Mouse (Mus musculus) neural tube, embryonic 14.5 days (tissue): Measurements from ENCODE around the gene Dlg2. TPM values are rescaled to one million over a fixed set of nuclear protein-coding genes. Genes with fewer than 3 reads are reported as not detected.

Source experiments
- ATAC-seq: fragments of 200-750 bp; cut with Nextera tagmentation; 2 replicates; pipeline ENCODE4 v1.8.0; 2017; ENCODE audit warnings: low read depth, mild to moderate bottlenecking, moderate TSS enrichment, moderate library complexity
- H3K27ac ChIP-seq: fragments of 300-500 bp; sonication (generic); 2 replicates; pipeline ENCODE4 v1.5.1; 2014; ENCODE audit warnings: low read depth, mild to moderate bottlenecking, control low read depth, low read length, moderate library complexity, mixed read lengths
- H3K27me3 ChIP-seq: fragments of 300-500 bp; sonication (generic); 2 replicates; pipeline ENCODE4 v1.6.1; 2014; ENCODE audit warnings: low read length; ENCODE audit not compliant: control insufficient read depth, insufficient read depth
- H3K36me3 ChIP-seq: fragments of 300-500 bp; sonication (generic); 2 replicates; pipeline ENCODE4 v1.6.1; 2014; ENCODE audit warnings: low read length, mixed read lengths; ENCODE audit not compliant: control insufficient read depth, insufficient read depth
- H3K4me1 ChIP-seq: fragments of 300-500 bp; sonication (generic); 2 replicates; pipeline ENCODE4 v1.6.1; 2014; ENCODE audit warnings: low read length; ENCODE audit not compliant: control insufficient read depth, insufficient read depth
- H3K4me2 ChIP-seq: fragments of 300-500 bp; sonication (generic); 2 replicates; pipeline ENCODE4 v1.6.1; 2014; ENCODE audit warnings: mild to moderate bottlenecking, low read depth, low read length, control low read depth
- H3K4me3 ChIP-seq: fragments of 300-500 bp; sonication (generic); 2 replicates; pipeline ENCODE4 v1.5.1; 2014; ENCODE audit warnings: low read depth, low read length, control low read depth, mixed read lengths
- H3K9ac ChIP-seq: fragments of 300-500 bp; sonication (generic); replicated peaks from 2 replicates; pipeline ENCODE4 v1.6.1; 2014; ENCODE audit warnings: low read depth, mild to moderate bottlenecking, control low read depth, low read length, mixed read lengths
- H3K9me3 ChIP-seq: fragments of 300-500 bp; sonication (generic); 2 replicates; pipeline ENCODE4 v1.6.1; 2016; ENCODE audit warnings: low read length; ENCODE audit not compliant: control insufficient read depth
- WGBS: fragments of 180-500 bp; shearing (Covaris S2); extraction: QIAGEN DNeasy Blood & Tissue Kit; methylation state at CpG from one replicate; pipeline ENCODE4 v1.1.7; 2014; 5-methylcytosine and 5-hydroxymethylcytosine counted together
- polyA plus RNA-seq: library from polyadenylated mRNA; unstranded; fragments of >200 nt; fragmentation: Nextera tagmentation; extraction: Ambion mirVana; gene quantifications from 2 replicates; pipeline ENCODE4 v1.2.1, GENCODE M21; 2014

Dlg2 gene
- polyA plus RNA-seq, 1 experiment from 2014 or later: 48.0 TPM

DNA sequence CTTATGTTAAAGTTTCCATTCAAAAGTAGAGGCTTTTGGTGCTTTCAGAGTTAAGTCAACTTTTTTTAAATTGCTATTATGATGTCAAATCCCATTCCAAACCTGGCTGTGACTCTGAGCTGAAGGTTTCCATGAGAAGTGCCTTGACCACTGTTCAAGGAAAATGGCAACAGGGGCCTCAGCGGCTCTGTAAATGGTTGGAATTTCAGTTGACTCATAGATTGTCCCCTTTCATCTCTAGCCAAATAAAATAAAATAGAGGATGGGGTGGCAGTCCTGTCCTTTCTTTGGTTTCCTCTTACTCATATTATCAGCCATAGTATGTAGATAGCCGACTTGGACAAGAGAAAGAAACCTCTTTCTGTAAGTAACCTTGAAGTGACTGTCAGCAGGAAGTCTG lies 1401.3 kb downstream of the Dlg2 start:
- Histone ChIP-seq H3K36me3 (no peaks in the 10 kb centered on the region), H3K27ac (no peak overlapping the region), H3K27me3 (no peaks in the 10 kb centered on the region), H3K4me2 (no peak overlapping the region), H3K4me1 (no peaks in the 10 kb centered on the region), H3K9ac (no peak overlapping the region), H3K4me3 (no peak overlapping the region), H3K9me3 (no peaks in the 10 kb centered on the region)
- ATAC-seq: no peak
- WGBS: 85% methylated on average over 2 of the region's 2 CpGs

DNA sequence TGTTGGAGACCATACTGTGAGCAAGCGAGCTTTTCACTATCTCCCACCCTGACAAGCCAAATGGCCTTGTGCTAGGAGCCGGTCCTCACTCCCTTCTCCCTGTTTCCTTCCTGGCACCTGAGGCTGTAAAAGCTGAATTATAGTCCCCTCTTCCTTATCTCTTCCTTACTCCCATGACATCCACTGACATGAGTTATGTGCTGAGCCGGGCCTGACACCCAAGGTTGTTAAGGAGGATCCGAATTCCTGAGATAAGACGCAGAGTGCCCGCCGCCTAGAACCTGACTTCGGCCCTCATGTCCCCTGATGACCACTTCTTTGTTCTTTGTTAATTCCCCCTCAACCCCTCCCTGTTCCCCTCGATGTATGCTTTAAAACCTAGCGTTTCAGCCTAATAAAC lies 1409.9 kb downstream of the Dlg2 start:
- H3K4me2 ChIP-seq: no peak overlapping the region
- no peak overlapping the region for H3K9ac ChIP-seq
- no peaks in the 10 kb centered on the region for H3K9me3 ChIP-seq
- no peaks in the 10 kb centered on the region for H3K27me3 ChIP-seq
- ATAC-seq: no peak
- no peak overlapping the region for H3K27ac ChIP-seq
- no peaks in the 10 kb centered on the region for H3K4me1 ChIP-seq
- no peaks in the 10 kb centered on the region for H3K36me3 ChIP-seq
- WGBS: 94% methylated on average over 10 of the region's 10 CpGs
- no peak overlapping the region for H3K4me3 ChIP-seq

DNA sequence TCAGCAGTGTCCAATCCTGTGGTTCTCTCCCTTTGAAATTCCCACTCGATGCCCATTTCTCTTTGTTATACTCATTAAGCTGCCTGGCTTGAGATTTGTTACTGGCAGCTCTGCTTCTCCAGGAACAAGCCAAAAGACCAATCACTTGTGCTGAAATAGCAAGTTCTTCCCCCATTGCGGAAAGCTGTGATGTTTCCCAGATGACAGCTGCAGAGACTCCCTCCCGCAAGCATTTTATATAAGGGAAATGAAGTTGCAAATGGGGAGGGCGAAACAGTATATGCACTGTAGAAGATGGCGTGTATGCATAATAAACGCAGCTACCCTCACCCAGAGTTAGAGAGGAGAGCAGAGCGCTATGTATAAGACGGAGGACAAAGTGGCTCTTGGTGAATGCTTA lies 1417.5 kb downstream of the Dlg2 start:
- no peak overlapping the region for H3K4me3 ChIP-seq
- 87% methylated on average over 8 of the region's 8 CpGs for WGBS
- no peak overlapping the region for H3K4me2 ChIP-seq
- H3K27me3 ChIP-seq: no peaks in the 10 kb centered on the region
- no peaks in the 10 kb centered on the region for H3K4me1 ChIP-seq
- no peaks in the 10 kb centered on the region for H3K9me3 ChIP-seq
- no peaks in the 10 kb centered on the region for H3K36me3 ChIP-seq
- no peak for ATAC-seq
- H3K9ac ChIP-seq: no peak overlapping the region
- H3K27ac ChIP-seq: no peak overlapping the region

DNA sequence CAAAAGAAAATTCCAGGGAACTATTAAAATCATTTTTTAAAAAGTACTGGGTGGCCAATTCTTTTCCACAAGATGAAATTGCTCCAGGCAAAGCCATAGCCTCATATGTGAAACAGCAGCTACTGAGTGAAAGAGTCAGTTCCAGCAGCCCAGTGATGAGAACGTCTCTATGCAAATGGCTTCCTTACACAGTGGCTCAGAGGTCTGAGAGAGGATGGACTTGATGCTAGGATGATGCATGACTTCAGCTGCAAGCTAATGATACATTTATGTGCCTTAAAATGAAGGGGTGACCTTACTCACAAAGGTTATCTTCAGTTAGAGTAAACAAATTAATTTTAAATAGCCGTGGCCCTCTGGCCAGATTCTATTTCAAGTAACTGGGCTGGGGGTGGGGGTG lies 1420.5 kb downstream of the Dlg2 start:
- Histone ChIP-seq H3K36me3 (no peaks in the 10 kb centered on the region), H3K4me3 (no peak overlapping the region), H3K27ac (no peak overlapping the region), H3K9ac (no peak overlapping the region), H3K4me1 (no peaks in the 10 kb centered on the region), H3K4me2 (no peak overlapping the region), H3K27me3 (no peaks in the 10 kb centered on the region), H3K9me3 (no peaks in the 10 kb centered on the region)
- WGBS: 46% methylated on average over 2 of the region's 2 CpGs
- no peak for ATAC-seq

DNA sequence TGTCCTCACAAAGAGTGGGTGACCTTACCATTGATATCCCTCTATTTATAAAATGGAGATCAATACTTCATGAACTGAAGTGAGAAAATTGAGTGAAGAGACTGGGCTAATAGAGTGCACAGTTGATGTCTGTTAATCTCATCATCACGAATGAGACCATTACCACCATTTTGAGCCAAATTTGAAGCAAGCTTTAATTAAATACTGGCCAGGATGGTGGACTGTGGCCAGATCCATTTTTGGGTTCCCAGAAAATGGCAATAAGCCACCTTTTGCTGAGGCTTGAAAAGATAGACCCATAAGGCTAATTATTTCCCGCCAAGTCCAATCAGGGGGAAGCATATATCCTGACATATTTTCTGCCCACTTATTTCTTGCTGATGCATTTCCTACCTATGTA lies 1421.0 kb downstream of the Dlg2 start:
- 83% methylated on average over 2 of the region's 2 CpGs for WGBS
- Histone ChIP-seq H3K4me2 (no peak overlapping the region), H3K4me3 (no peak overlapping the region), H3K9ac (no peak overlapping the region), H3K4me1 (no peaks in the 10 kb centered on the region), H3K9me3 (no peaks in the 10 kb centered on the region), H3K27me3 (no peaks in the 10 kb centered on the region), H3K36me3 (no peaks in the 10 kb centered on the region), H3K27ac (no peak overlapping the region)
- ATAC-seq: no peak

DNA sequence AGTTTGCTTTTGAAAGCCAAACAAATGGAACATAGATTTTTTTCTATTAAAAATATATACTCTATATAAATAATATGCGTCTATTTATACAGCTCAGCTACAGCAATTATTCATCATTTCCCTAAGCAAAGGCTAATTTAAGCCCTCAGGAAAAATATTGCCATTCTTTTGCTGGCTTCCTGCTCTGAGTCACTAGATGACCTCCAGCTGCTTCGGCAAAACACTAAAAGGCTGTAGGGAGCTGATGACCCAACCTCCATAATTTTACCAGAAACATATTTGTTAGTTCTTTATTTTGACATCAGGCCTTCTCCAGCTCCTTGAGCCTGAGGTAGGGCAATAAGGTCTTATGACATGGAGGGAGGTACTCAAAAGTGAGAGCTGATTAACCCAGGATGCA lies 1426.0 kb downstream of the Dlg2 start:
- no peak overlapping the region for H3K27ac ChIP-seq
- no peak for ATAC-seq
- H3K4me1 ChIP-seq: no peaks in the 10 kb centered on the region
- no peak overlapping the region for H3K9ac ChIP-seq
- 71% methylated on average over 2 of the region's 2 CpGs for WGBS
- H3K36me3 ChIP-seq: no peaks in the 10 kb centered on the region
- no peaks in the 10 kb centered on the region for H3K9me3 ChIP-seq
- H3K4me3 ChIP-seq: no peak overlapping the region
- H3K27me3 ChIP-seq: no peaks in the 10 kb centered on the region
- no peak overlapping the region for H3K4me2 ChIP-seq

DNA sequence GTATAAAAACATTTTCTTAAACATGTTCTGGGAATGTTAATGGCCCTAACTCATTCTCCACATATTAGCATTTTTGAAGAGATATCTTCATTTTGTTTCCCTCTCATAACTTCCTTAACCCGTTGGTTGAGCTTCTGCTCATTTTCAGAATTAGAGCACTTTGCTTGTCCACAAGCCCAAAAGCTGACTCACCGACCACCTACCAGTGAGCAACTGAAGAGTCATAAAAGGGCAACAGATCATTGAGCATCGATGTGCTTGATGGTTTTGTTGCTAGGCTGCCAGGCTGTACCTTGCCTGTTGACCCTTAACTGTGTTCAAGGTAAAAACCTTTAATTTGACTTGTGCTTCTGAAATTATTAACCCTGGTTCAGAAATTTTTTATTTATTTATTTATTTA lies 1440.3 kb downstream of the Dlg2 start:
- Histone ChIP-seq H3K36me3 (no peaks in the 10 kb centered on the region), H3K9me3 (no peaks in the 10 kb centered on the region), H3K27me3 (no peaks in the 10 kb centered on the region), H3K4me3 (no peak overlapping the region), H3K9ac (no peak overlapping the region), H3K4me2 (no peak overlapping the region), H3K4me1 (no peaks in the 10 kb centered on the region), H3K27ac (no peak overlapping the region)
- WGBS: 50% methylated on average over 3 of the region's 3 CpGs
- no peak for ATAC-seq

DNA sequence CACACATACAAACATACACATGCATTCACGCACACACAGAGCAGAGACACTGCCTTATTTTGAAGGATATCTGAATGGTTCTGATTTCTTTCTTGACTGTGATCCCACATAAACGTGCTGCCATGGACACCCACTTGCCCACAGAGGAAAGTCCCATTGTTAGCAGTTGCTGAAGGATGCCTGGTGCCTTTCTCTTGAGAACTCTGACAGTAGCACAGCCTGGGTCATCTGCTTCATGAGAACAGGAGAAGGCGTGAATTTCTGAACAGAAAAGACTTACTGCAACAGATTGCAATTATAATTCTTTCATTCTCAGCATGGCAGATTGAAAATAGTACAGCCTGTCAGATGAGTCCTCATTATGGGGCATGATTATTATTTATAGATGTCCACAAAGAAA lies 1442.6 kb downstream of the Dlg2 start:
- 75% methylated on average over 3 of the region's 3 CpGs for WGBS
- Histone ChIP-seq H3K27ac (no peak overlapping the region), H3K9ac (no peak overlapping the region), H3K4me3 (no peak overlapping the region), H3K4me1 (no peaks in the 10 kb centered on the region), H3K36me3 (no peaks in the 10 kb centered on the region), H3K9me3 (no peaks in the 10 kb centered on the region), H3K27me3 (no peaks in the 10 kb centered on the region), H3K4me2 (no peak overlapping the region)
- ATAC-seq: no peak

DNA sequence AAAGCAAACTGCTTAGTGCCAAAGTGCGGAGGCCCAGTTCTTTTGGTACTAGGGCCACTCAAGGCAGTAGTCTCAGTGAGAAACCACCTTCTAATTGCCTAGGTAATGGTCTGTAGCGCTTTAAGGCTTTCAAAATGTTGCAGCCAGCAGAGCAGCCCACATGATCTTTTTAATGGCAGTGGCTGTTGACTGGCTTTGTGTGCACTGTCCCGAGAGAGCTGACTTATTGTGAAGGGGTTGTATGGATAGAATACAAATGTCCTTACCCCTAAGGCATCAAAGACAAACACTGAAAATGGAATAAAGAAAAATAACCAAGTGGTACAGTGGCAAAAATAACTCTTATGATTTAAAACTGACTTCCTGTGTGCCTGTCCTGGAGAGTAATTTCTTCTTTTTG lies 1443.3 kb downstream of the Dlg2 start:
- no peaks in the 10 kb centered on the region for H3K4me1 ChIP-seq
- H3K27me3 ChIP-seq: no peaks in the 10 kb centered on the region
- H3K9me3 ChIP-seq: no peaks in the 10 kb centered on the region
- no peak overlapping the region for H3K9ac ChIP-seq
- no peak overlapping the region for H3K4me3 ChIP-seq
- no peaks in the 10 kb centered on the region for H3K36me3 ChIP-seq
- H3K27ac ChIP-seq: no peak overlapping the region
- no peak overlapping the region for H3K4me2 ChIP-seq
- peak; percentile 85; the same call in 1 of the 2 replicates for ATAC-seq
- 29% methylated on average over 3 of the region's 3 CpGs for WGBS
